Mouse (Mus musculus): ENCODE data around the gene Polr1d.

The Polr1d gene

DNA sequence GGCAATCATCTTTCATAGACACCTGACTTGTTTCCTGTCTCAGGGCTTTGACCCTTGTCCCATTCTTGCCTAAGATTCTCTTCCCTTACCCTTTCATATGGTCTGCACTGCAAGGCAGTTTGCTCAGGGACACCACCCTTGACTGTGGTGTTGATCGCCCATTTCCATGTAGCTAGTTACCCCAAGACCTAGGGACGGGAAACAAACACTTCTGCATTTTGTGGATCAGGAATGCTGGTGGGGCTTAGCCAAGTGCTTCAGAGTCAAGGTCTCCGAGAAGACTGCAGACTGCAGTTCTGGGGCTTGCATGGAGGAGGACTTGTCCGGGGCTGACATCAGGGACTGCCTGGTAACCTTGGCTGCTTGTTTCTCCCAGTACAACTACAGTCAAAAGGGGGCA, 10.0 kb downstream of the Polr1d start:
- DNase-seq (ENCODE audit: low spot score in 2 of 2) = no peak

DNA sequence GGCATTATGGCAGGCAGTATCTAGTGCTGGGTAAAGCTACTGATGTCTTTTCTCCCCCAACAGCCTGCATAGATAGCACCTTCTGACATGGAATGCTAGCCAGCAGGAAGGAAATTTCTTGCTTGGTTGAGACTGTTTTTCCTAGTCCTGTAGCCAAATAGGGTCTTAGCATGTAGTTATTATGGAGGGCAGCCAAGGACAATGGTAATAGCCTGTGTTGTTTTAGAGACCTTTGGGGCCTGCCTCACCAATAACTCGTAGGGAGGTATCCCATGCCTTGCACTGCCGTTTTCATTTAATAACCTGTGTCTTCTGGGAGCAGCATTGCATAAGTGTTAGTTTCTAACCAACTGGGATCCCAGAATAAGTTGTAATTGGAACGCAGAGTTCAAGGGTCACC, 13.0 kb downstream of the Polr1d start:
- DNase-seq (ENCODE audit: low spot score in 2 of 2) = no peak

DNA sequence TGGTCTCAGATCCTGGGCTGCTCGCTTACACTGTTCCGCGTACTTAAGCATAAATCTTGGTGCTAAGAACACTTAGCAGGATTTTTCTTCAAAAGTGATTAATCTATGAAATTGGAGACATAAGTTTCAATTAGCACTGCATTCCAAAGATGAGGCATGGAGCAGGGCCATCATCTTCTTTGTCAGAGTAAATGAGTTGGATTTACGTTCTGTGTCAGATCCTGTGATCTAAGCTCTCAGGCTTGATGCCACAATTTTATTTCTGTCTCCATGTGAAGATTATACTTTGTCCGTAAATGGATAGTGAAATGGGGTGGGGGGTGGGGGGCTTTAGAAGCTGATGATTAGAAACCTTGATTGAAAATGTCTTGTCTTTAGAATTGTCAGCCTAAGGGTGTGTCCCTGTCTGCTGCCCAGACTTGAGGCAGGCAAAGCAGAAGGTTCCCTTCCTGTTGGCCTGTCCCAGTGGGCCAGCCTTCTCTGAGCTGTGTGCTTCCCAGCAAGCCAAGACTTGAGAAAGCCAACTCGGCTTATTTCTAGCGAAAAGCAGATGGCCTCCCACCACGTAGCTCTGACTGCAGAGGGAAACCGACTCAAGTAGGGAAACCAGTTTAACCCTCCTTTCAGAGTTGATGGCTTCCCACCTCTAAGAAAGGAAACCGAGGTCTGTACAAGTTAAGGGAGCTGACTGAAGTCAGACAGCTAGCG, 13.6 kb downstream of the Polr1d start:
- no peak for DNase-seq (ENCODE audit: low spot score in 2 of 2)

DNA sequence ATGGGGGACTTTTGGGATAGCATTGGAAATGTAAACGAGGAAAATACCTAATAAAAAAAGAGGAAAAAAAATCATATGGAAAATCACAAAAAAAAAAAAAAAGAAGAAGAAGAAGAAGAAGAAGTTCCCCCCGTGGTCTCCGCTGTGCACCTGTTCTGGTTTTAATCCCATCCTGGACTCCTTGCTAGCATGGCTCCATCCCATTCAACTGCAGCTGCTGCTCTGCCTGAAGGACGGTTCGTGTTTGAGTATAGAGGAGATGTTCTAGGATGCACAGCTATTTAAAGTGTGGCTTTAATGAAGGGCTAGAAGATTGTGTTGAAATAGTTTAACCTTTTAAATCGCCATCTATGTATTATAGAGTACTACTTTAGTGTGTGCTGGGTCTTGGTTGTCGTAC, 15.6 kb downstream of the Polr1d start:
- no peak for DNase-seq (ENCODE audit: low spot score in 2 of 2)

DNA sequence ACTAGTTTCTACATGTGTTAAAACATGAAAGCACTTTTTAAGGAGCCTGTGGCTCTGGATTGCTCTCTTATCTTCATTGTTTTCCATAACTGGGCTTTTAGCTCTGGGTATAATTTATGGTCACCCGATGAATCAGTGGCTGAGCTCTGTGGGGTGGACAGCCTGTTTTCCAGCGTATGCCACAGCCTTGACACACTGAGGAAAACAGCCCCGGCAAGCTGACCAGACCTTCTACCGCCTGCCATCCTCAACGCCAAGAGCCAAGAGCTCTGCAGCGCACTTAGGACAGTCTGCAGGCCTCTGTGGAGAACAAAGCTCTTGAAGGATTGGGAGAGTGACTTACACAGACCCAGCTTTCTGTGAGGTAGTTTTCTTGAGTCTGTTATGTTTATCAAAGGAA, 17.4 kb downstream of the Polr1d start:
- no peak for DNase-seq (ENCODE audit: low spot score in 2 of 2)

DNA sequence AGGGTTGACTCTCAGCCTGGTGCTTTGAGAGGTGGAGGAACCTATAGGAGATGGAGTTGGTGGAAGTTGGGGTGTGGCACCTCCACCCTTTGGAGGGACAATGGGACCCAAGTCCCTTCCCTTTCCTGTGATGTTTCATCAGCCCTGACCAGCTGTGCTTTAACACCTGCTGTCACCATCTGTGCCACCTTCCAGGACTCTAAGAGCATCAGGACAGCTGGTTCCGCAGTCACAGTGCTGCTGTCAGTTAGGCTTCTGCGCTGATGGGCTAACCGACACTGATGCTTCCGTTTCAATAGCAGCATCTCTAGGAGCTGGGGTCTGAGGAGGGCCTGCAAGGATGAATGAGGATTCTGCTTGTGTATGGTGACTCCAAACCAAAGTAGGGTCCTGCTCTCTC, 19.7 kb downstream of the Polr1d start:
- DNase-seq (ENCODE audit: low spot score in 2 of 2) = no peak

DNA sequence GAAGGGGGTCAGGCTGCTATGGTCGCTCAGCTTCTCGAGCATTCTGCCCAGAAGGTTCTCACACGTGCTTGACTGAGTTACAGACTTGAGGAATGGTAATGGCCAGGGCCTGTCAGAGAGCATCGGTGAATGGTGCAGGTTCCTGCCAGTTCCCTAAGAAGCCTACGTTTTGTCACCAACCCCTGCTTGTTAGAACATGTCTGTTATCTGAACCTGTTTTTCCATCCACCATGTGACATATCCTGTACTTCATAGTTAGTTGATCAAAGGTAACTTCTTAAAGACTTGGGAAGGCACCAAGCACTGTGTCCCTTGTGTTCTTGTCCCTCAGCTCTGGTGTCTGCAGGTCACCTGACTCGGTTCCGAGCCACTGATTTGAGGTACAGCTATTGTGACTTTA, 21.8 kb downstream of the Polr1d start:
- no peak for DNase-seq (ENCODE audit: low spot score in 2 of 2)

DNA sequence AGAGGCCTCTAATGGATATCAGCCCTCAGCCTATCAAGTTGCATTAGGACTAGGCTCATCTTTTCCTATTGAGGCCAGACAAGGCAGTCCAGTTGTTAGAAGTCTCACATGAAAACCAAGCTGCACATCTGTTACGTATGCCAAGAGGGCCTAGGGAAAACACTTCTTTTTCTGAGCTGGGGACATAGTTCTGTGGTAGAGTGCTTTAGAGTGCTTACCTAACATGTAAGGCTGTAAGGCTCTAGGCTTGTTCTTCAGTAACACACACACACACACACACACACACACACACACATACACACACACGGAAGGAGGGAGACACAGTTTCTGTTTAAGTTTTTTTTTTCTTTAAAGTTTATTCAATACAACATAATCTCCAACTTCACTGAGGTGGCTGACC, 23.3 kb downstream of the Polr1d start:
- DNase-seq (ENCODE audit: low spot score in 2 of 2) = no peak

DNA sequence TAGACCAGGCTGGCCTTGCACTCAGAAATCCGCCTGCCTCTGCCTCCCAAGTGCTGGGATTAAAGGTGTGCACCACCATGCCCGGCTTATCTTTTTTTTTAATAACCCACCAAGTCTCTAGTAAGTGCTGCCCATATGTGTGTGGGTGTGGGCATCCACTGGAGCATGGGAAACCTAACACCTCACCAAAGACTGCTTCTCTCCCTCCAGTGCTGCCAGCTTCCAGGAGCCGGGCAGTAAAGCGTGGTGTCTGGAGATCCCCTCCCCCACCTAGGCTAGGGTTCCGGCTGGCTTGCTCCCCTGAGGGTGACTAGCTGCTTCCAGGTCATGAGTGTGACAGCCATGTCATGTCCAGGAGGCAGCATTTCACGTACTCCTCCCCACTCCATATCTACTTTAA, 25.4 kb downstream of the Polr1d start:
- DNase-seq (ENCODE audit: low spot score in 2 of 2) = no peak

DNA sequence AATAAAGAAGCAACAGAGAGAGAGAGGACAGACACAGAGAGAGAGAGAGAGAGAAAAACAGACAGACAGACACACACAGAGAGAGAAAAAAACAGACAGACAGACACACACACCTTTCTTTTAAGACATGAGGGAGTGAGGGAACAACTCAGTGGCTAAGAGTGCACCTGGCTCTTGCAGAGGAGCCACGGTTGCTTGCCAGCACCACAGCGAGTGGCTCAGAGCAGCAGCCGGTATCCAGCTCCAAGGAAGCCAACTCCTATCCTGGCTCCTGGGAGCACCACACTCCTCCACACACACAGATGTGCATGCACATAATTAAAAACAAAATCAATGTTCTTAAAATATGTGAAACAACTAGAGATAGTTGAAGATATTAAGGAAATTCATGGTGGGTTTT, 30.4 kb downstream of the Polr1d start:
- no peak for DNase-seq (ENCODE audit: low spot score in 2 of 2)

DNA sequence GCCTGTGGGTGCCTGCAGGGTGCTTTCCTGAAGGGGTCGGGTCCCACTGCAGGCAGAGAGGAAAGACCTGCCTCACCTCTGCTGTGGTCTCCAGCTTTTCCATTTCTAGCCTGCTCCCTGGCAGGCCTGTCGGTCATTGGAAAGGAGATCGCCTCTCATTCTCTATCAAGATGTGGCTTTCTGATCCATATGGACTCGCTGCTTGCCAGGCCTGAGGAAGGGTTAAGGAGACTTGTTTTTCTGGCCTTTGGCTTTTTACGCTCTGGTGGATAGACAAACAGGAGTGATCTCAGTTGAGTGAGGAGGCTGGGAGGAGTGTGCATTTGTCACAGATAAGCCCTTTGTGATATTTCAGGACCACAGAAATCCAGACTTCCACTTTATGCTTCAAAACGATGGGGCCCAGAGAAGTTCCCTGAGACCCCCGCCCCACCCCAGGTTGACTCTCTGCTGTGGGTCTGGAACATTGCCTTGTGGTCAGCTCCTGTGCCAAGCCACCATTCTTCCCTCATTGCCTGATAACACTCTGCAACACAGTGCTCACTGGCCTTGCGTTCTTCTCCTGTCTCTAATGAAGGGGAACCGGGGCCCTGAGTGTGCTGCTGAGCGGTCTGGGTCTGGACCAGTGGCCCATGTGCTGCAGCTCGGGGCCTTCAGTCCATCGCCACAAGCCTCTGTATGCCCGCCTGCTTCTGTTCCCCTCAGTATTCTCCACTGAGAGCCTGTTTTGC, 32.2 kb downstream of the Polr1d start:
- no peak for DNase-seq (ENCODE audit: low spot score in 2 of 2)

DNA sequence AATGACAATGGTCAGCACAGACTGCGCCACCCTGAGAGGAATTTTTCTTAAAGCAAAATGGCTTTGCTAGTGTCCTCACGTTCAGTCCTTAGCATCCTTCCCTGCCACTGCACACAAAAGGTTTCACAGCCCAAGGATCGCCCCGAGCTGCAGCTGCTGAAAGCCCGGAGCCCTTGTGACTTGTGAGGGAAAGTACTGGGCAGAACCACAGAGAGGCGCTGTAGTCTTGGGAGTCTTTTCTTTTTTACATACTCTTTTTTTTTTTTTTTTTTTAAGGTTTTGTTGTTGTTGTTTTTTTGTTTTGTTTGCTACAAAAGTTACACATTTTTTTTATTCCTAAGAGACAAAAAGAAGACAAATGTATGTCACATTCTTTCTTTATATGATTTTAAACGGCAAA, 37.9 kb downstream of the Polr1d start:
- DNase-seq (ENCODE audit: low spot score in 2 of 2) = no peak

DNA sequence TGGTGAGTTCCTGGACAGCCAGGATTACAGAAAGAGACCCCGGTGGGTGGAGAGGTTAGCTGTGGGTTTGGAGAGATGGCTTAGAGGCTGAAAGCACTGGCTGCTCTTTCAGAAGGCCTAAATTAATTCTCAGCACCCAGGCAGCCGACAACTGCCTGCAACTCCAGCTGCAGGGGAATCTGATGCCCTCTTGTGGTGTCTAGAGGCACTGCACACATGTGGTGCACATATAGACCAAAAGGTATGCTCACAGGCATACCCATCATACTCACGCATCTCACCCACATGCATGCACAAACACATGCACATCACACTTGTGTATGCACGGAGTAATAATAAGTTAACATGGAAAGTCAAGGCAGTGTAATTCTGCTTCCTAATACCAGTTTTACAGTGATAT, 38.8 kb downstream of the Polr1d start:
- DNase-seq (ENCODE audit: low spot score in 2 of 2) = no peak

DNA sequence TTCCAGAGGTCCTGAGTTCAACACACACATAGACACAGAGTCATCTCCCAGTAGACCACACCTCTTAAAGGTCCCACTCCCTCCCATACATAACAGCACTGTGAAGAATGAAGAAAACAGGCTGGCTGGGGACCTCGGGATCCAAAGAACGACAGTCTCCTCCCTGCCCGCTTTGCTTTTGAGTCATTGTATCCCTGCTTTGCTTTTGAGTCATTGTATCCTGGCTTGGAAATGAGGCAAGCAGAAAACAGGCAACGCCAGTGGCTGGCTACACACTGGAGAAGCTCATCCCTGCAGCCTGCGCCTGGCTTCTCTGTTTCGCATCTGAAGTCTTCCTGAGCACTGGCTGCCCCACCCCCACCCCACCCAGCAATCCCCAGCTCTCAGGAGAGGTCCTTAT, 40.2 kb downstream of the Polr1d start:
- no peak for DNase-seq (ENCODE audit: low spot score in 2 of 2)

DNA sequence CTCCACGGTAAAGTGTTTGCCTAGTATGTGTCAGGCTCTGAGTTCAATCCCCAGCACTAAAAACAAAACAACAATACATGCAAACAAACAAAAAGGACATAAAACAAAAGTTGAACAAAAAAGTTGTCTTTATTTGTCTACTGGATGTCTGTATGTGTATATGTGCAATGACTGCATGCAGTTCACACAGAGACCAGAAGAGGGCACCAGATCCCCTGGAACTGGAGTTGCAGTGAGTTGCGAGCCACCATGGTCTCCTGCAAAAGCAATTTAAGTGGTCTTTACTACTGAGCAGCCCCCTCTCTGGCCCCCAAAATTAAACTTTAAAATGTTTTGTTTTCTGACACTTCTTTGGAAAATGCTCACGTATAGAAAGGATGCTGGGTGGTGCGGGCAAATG, 44.3 kb downstream of the Polr1d start:
- no peak for DNase-seq (ENCODE audit: low spot score in 2 of 2)

DNA sequence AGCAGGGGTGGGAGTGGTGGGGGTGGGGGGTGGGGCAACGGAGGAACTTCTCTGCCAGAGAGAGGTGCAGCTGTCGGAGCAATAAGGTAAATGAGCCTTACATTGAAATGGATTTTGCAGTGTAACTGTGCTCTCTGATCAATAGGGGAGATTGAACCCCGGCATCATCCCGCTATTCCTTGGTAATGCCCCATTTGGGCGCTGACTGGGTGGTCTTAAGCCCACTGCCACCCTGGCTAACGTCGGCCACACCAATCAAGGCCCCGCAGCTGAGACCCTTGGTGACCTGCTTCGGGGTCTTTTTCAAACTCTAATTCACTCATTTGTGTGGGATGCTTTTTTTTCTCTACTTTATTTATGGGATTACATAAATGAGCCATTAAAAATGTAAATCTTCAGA, 47.9 kb downstream of the Polr1d start:
- no peak for DNase-seq (ENCODE audit: low spot score in 2 of 2)

DNA sequence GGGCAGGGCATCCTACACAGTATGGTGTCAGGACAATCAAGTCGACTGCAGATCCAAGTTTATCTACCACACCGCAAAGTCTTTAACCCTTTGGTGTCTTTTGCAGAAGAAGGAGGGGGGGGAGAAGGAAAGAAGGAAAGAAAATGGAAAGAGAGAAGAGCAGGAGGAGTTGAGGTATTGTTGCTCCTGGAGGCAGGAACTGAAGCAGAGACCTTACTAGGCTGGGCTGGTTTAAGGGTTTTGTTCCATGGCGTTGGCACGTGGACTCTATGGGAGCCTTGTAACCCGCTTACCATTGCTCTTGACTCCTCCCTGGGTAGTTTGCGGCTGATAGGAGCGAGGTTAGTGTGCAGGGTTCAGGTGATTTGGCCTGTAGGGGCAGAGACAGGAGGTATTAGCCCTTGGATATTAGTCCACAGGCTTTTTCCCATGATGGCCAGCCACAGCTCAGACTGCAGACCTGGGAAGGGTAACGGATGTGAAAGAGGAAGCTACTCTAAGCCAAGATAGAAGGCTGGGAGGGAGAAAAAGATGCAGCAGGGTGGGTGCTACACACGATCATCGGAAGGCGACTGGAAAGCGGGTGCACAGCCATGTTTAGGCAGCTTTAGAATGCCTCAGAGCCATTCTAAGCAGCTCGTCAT, 48.8 kb downstream of the Polr1d start:
- no peak for DNase-seq (ENCODE audit: low spot score in 2 of 2)

DNA sequence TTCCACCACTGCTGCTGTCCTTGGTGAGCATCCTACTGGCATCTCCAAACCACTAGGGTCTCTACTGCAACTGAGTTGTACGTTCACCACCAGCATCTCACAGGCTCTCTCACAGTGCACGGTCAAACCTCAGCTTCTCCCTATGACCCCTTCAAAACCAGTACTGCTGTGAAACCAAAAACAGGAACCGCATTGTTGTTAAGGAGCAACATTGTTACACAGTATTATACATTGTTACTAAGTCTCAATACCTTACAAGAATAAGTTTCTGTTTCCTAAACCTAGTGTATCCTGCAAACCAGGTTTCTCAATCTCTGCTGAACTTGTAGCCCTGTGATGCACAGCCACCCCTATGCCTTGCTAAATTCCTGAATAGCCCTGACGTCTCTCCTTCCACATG, 51.0 kb downstream of the Polr1d start:
- no peak for DNase-seq (ENCODE audit: low spot score in 2 of 2)

DNA sequence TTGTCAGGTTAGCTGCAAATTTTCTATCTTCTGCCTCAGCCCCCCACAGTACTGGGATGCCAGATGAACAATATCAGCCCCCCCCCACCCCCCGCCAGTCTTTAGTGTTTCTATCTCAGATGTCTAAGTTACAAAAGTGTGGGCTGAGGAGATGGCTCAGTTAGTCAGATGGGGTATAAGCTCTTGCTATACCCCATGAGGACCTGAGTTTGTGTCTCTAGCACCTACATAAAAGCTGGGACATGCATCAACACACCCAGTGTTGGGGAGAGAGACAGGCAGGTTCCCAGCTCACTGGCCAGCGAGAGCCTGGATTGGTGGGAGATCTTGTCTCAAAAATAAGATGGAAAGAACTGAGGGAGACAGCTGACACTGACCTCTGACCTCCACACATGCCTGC, 52.6 kb downstream of the Polr1d start:
- no peak for DNase-seq (ENCODE audit: low spot score in 2 of 2)

DNA sequence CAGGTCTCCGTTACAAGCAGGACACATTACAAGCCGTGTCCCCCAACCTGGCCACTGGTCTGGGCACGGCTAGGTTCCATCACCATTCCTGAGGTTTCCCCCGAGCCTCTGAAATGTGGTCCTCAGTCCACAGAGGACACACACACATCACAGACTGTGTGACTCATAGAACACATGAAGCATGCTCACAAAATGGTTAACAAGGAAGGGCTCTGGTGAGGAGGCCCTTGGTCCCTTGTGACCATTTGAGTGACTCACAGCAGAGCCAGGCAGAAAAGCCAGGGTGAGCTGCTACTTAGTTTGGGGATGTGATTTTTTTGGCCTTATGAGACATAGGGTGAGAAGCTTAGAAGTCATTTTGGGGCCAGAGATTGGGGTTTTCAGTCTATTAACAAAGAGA, 55.1 kb downstream of the Polr1d start:
- DNase-seq (ENCODE audit: low spot score in 2 of 2) = no peak

DNA sequence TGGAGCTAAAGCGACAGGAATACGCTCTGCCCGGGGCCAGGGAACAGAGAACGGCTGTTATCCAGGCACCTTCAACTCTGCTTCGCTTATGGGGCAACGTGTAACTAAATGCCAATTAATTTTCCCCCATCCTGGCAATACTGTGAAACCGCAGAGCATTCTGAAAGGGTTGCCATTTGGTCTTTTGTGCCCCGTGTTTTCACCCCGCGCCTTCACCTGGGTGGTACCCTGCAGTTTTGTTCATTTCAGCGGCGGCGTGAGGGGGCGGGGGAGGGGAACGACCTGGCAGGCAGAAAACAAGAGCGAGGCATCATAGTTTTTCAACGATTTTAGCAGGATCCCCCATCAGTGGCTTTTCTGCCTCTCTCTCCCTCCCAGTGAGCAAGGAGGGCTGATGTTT, 56.8 kb downstream of the Polr1d start:
- no peak for DNase-seq (ENCODE audit: low spot score in 2 of 2)

DNA sequence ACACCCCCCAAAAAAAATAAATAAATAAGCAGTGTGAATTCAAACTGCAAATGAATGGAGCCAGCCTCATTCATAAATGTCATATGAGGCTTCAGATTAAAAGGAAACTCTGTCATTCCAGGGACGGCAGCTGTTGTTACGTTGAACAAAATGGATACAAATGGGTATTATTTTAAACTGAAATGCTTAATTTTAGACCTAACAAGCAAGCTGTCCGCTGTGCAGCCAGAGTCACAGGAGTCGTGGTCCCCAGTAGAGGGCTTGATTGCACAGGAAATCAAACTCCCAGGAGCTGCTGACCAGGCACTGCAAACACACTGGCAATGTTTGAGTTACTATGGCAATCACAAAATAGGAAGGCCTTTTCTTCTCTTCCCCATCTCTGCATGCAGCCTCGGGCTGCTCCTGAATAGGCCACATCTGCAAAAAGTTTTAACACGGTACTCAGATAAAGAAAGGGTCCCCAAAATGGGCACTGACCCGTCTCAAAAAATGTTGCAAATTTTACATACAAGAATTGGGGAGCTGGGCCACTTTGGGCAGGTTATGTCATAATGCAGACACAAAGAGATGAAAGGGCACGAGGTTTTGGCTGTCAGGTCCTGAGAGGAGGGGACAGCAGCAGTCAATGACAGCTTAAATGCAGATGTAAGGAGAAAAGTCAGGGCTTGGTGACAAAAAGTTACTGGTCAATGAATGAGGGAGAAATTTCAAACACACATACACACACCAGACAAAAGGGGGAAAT, 57.7 kb downstream of the Polr1d start:
- DNase-seq (ENCODE audit: low spot score in 2 of 2) = no peak

DNA sequence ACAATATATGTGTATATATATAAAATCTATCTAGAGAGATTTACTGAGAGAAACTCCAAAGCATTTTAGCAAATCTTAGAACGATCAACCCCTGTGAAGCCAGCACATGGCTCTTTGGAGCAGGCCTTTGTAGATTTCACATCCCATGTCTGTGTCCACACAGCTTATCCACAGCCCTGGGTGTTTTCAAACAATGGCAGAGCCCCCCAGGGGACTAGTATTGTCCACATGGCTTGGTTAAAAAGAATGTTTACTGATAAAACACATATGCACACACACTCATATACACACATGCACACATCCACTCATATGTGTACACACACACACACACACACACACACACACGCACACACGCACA, 58.2 kb downstream of the Polr1d start:
- DNase-seq (ENCODE audit: low spot score in 2 of 2) = no peak
